Comparison of ENCODE assay signal across 8 mouse cellular contexts in genomic region chr9:72985250-72986220, GRCm38 (mm10). TPM values are rescaled to one million over a fixed set of nuclear protein-coding genes. Genes with fewer than 3 reads are reported as not detected.
DNase-seq lines count a peak whose midpoint lies in the region; ATAC-seq lines count a peak whose summit lies in the region.

TSS of gene Ccpg1os (minus strand) at chr9:72985382.
TSS of gene Ccpg1 (plus strand) at chr9:72985429.

- DNase-seq in adrenal gland, adult (ENCODE audit: inconsistent age in 2 of 2, low spot score in 1 of 2), result peak; percentile 98
- DNase-seq in embryo, embryonic 10.5 days (ENCODE audit: low spot score), result peak; percentile 98
- peak; percentile 97 for DNase-seq in gastrocnemius, postnatal 14 days
- DNase-seq in left cerebral cortex, postnatal 10 days (ENCODE audit: extremely low spot score in 1 of 2, low spot score in 2 of 2), result peak; percentile 98 to 99
- peak; percentile 96 for DNase-seq in right cerebral cortex, postnatal 25 days
- DNase-seq in urinary bladder, postnatal 4 days (ENCODE audit: low spot score in 2 of 2), result peak; percentile 95 to 96

- peak; percentile 95 for ATAC-seq in inflammation-experienced regulatory T-cells, adult 6 months
- peak; percentile 99 for ATAC-seq in megakaryocyte-erythroid progenitor cell, adult 5-6 weeks (replicated peaks; ENCODE audit: low FRiP score, low TSS enrichment, poor library complexity, severe bottlenecking)

- intact Hi-C loops in gastrocnemius, postnatal 14 days (cut with DNase I; ENCODE audit: low total_unique reads), result no loop called here
- intact Hi-C loops in left cerebral cortex, postnatal 10 days (cut with DNase I), result loop anchor here (5.0 kb wide), 1 partner anchor 52 kb away; no protein-coding TSS in a partner anchor

RNA-seq across cellular contexts. Expression of gene Ccpg1os, which starts in this region (rescaled TPM):
- total RNA-seq in gastrocnemius, postnatal 14 days (2021), result 1 to 10 TPM; 5.9 to 6.7 TPM
- 10 to 100 TPM in 1 of 3 experiments, 1 to 10 TPM in 2; 5.6 to 12.9 (median 8.4) TPM for polyA plus RNA-seq in inflammation-experienced regulatory T-cells, adult 6 months (2017; shearing (Covaris generic))
- total RNA-seq in left cerebral cortex, postnatal 10 days (2021), result 1 to 10 TPM; 5.2 to 7.6 TPM
- total RNA-seq in megakaryocyte-erythroid progenitor cell, adult 5-6 weeks (2014; fragmentation: Nextera tagmentation), result 9.5 and 9.9 TPM in 2 replicates
- total RNA-seq in megakaryocyte-erythroid progenitor cell, adult 5-6 weeks (2017), result 7.6 and 8.1 TPM in 2 replicates

RNA-seq across cellular contexts. Expression of gene Ccpg1, which starts in this region (rescaled TPM):
- total RNA-seq in gastrocnemius, postnatal 14 days (2021), result 10 to 100 TPM; 32.3 to 36.7 TPM
- polyA plus RNA-seq in inflammation-experienced regulatory T-cells, adult 6 months (2017; shearing (Covaris generic)), result 10 to 100 TPM; 71.4 to 95.7 (median 89.4) TPM
- 10 to 100 TPM; 83.8 to 85.7 TPM for total RNA-seq in left cerebral cortex, postnatal 10 days (2021)
- total RNA-seq in megakaryocyte-erythroid progenitor cell, adult 5-6 weeks (2014; fragmentation: Nextera tagmentation), result 5.6 and 6.8 TPM in 2 replicates
- total RNA-seq in megakaryocyte-erythroid progenitor cell, adult 5-6 weeks (2017), result 19.4 and 28.5 TPM in 2 replicates

Comparison
In these comparisons a context has a peak if more than half of its experiments do, and no peak if none do; other contexts are left out.
1. Peak in every context shown above with its lines: DNase-seq and ATAC-seq.